24 mouse cellular contexts compared by ENCODE assay signal in the genomic region with DNA sequence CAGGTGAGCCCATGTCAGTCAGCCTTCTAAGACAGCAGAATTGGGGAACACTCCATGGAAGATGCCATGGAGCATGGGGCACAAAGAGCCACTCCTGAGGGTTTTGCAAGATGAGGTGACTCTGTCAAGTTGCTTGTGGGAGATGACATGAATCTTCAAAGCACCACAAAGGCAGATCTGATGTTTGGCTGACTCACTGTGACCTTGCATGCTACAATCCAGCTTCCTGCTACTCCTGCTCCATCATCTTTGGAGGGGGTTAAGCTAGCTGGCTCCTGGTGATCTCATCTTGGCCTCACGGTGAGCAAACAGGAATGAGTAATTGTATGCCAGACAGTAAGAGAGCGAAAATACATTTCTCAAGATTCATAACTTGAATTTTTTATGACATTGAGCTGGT.
DNase-seq lines count a peak whose midpoint lies in the region; ATAC-seq and TF ChIP-seq lines count a peak whose summit lies in the region.
"Had no signal": no experiment of that assay in that cellular context is flagged by ENCODE, and none has a peak within 500 bp of the region (broad histone marks: within the 10 kb centered on the region; RNA-seq: fewer than 3 reads in every experiment).

No protein-coding gene starts in this region.

- no peak overlapping the region for H3K4me3 ChIP-seq in lung, postnatal 0 days (ENCODE audit: low read depth, low read length)
- no peak overlapping the region for H3K4me3 ChIP-seq in stomach, embryonic 16.5 days (replicated peaks; ENCODE audit: low read length)
- H3K4me3 ChIP-seq in hindbrain, embryonic 13.5 days = no peak overlapping the region
- H3K4me3 ChIP-seq: embryonic facial prominence, embryonic 13.5 days; heart, embryonic 12.5 days; intestine, embryonic 15.5 days; liver, embryonic 12.5 days; midbrain, embryonic 13.5 days had no signal

- TF ChIP-seq EP300 in lung, postnatal 0 days (IDR thresholded peaks at IDR 0.05) = no peak

- H3K4me2 ChIP-seq in lung, postnatal 0 days (replicated peaks; ENCODE audit: low read depth, low read length) = no peak overlapping the region
- H3K4me2 ChIP-seq in stomach, embryonic 16.5 days (ENCODE audit: low read depth, low read length) = no peak overlapping the region
- H3K4me2 ChIP-seq in hindbrain, embryonic 13.5 days = no peak overlapping the region
- H3K4me2 ChIP-seq: embryonic facial prominence, embryonic 13.5 days; heart, embryonic 12.5 days; hindbrain, embryonic 14.5 days; intestine, embryonic 15.5 days; liver, embryonic 12.5 days; lung, embryonic 14.5 days; midbrain, embryonic 13.5 days had no signal

- no peaks in the 10 kb centered on the region for H3K9me3 ChIP-seq in lung, postnatal 0 days (ENCODE audit: low read length)
- H3K9me3 ChIP-seq in stomach, embryonic 16.5 days (replicated peaks; ENCODE audit: control insufficient read depth, low read length) = no peaks in the 10 kb centered on the region
- H3K9me3 ChIP-seq in hindbrain, embryonic 13.5 days = 0 out of 2 replicates have a peak, but pooled peaks cover 3% of the 10 kb centered on the region
- H3K9me3 ChIP-seq: embryonic facial prominence, embryonic 13.5 days; intestine, embryonic 15.5 days; liver, embryonic 12.5 days; midbrain, embryonic 13.5 days had no signal

- peak; percentile 59 for DNase-seq in lung, postnatal 0 days (ENCODE audit: low spot score)
- DNase-seq in lung, adult 18-20 months = no peak
- DNase-seq in MN1 (ENCODE audit: low spot score) = peak; percentile 38
- DNase-seq in adrenal gland, postnatal 10 days = peak; percentile 59
- DNase-seq in gastrocnemius, adult 8-10 months (ENCODE audit: low spot score in 2 of 2) = no peak
- DNase-seq: B cell, adult 2 months; cerebellum, postnatal 14 days; forebrain, postnatal 0 days; heart, postnatal 14 days; kidney, postnatal 4 days; lung, embryonic 14.5 days; lung, postnatal 4 days; right cerebral cortex, postnatal 14 days; spleen, adult 18-20 months; thymus, adult 18-20 months had no signal

- H3K36me3 ChIP-seq in lung, postnatal 0 days (ENCODE audit: insufficient read depth, low read length) = no peaks in the 10 kb centered on the region
- no peaks in the 10 kb centered on the region for H3K36me3 ChIP-seq in stomach, embryonic 16.5 days (ENCODE audit: control insufficient read depth, insufficient read depth, low read length)
- no peaks in the 10 kb centered on the region for H3K36me3 ChIP-seq in hindbrain, embryonic 13.5 days
- H3K36me3 ChIP-seq: embryonic facial prominence, embryonic 13.5 days; heart, embryonic 12.5 days; intestine, embryonic 15.5 days; liver, embryonic 12.5 days; midbrain, embryonic 13.5 days had no signal

- ATAC-seq in lung, postnatal 0 days = no peak
- ATAC-seq in stomach, embryonic 16.5 days (ENCODE audit: insufficient read depth, low FRiP score) = no peak
- no peak for ATAC-seq in hindbrain, embryonic 13.5 days (ENCODE audit: low FRiP score)
- ATAC-seq: activated CD4-positive, CD25-positive, alpha-beta regulatory T cell, adult 4 months; forebrain, postnatal 0 days; intestine, embryonic 15.5 days; liver, embryonic 12.5 days; midbrain, embryonic 13.5 days had no signal

- H3K27ac ChIP-seq in lung, postnatal 0 days (ENCODE audit: low read length) = no peak overlapping the region
- H3K27ac ChIP-seq in stomach, embryonic 16.5 days (ENCODE audit: low read length) = peak overlapping the region; percentile 37
- H3K27ac ChIP-seq in hindbrain, embryonic 13.5 days = no peak overlapping the region
- H3K27ac ChIP-seq: embryonic facial prominence, embryonic 13.5 days; hindbrain, embryonic 14.5 days; intestine, embryonic 15.5 days; liver, embryonic 12.5 days; midbrain, embryonic 13.5 days had no signal

- no peak overlapping the region for H3K9ac ChIP-seq in lung, postnatal 0 days (replicated peaks; ENCODE audit: low read depth)
- no peak overlapping the region for H3K9ac ChIP-seq in stomach, embryonic 16.5 days (ENCODE audit: low read length)
- H3K9ac ChIP-seq in hindbrain, embryonic 13.5 days = no peak overlapping the region
- H3K9ac ChIP-seq: embryonic facial prominence, embryonic 13.5 days; forebrain, postnatal 0 days; heart, embryonic 12.5 days; hindbrain, embryonic 14.5 days; intestine, embryonic 15.5 days; liver, embryonic 12.5 days; lung, embryonic 14.5 days; midbrain, embryonic 13.5 days had no signal

- no peak for TF ChIP-seq CTCF in lung, postnatal 0 days (IDR thresholded peaks at IDR 0.05)

- 29% methylated on average over 2 of the region's 2 CpGs for WGBS in lung, postnatal 0 days
- 40% methylated on average over 2 of the region's 2 CpGs for WGBS in stomach, embryonic 16.5 days
- WGBS in hindbrain, embryonic 13.5 days = 87% methylated on average over 2 of the region's 2 CpGs

- H3K27me3 ChIP-seq in lung, postnatal 0 days (replicated peaks; ENCODE audit: insufficient read depth, low read length) = no peaks in the 10 kb centered on the region
- no peaks in the 10 kb centered on the region for H3K27me3 ChIP-seq in stomach, embryonic 16.5 days (ENCODE audit: control insufficient read depth, insufficient read depth, low read length)
- no peaks in the 10 kb centered on the region for H3K27me3 ChIP-seq in hindbrain, embryonic 13.5 days
- H3K27me3 ChIP-seq: embryonic facial prominence, embryonic 13.5 days; heart, embryonic 12.5 days; intestine, embryonic 15.5 days; liver, embryonic 12.5 days; midbrain, embryonic 13.5 days had no signal

- H3K4me1 ChIP-seq in lung, postnatal 0 days (ENCODE audit: insufficient read depth, low read depth, low read length) = no peaks in the 10 kb centered on the region
- peaks cover 4% of the 10 kb centered on the region; the same call in 1 of the 2 replicates for H3K4me1 ChIP-seq in stomach, embryonic 16.5 days (ENCODE audit: control insufficient read depth, insufficient read depth, low read length)
- H3K4me1 ChIP-seq in hindbrain, embryonic 13.5 days (replicated peaks) = no peaks in the 10 kb centered on the region
- H3K4me1 ChIP-seq: embryonic facial prominence, embryonic 13.5 days; heart, embryonic 12.5 days; intestine, embryonic 15.5 days; liver, embryonic 12.5 days; midbrain, embryonic 13.5 days had no signal

Comparison
In these comparisons a context has a peak if more than half of its experiments do, and no peak if none do; other contexts are left out.
1. DNase-seq: peak in lung, postnatal 0 days (single experiment), MN1 (single experiment) and adrenal gland, postnatal 10 days (single experiment); none in lung, adult 18-20 months (0 of 2) and gastrocnemius, adult 8-10 months (0 of 2).